Mouse (Mus musculus): ENCODE results near the gene Brox. TPM values are rescaled to one million over a fixed set of nuclear protein-coding genes. Genes with fewer than 3 reads are reported as not detected.

The Brox gene
- polyA plus RNA-seq, 1 experiment from 2014 or later, result 39.7 TPM

- no peak overlapping the region for H3K4me3 ChIP-seq (replicated peaks)
- no peak overlapping the region for H3K9ac ChIP-seq (replicated peaks)
- 80% methylated on average over 11 of the region's 11 CpGs for WGBS
- H3K27ac ChIP-seq, result no peak overlapping the region
- peaks cover 3% of the 10 kb centered on the region; the same call in 1 of the 2 replicates for H3K4me1 ChIP-seq (replicated peaks)
- H3K27me3 ChIP-seq, result no peaks in the 10 kb centered on the region
- H3K9me3 ChIP-seq, result no peaks in the 10 kb centered on the region
- ATAC-seq (ENCODE audit: insufficient number of reproducible peaks, insufficient read depth, low FRiP score, low TSS enrichment, low read depth), result no peak
- H3K36me3 ChIP-seq, result no peaks in the 10 kb centered on the region
- H3K4me2 ChIP-seq, result no peak overlapping the region
Observed at GRCm38 (mm10) chr1:183233679-183234174, 63.3 kb downstream of the Brox start.

GRCm38 (mm10) chr1:183232985-183233678 is 63.9 kb downstream of the Brox start:
- H3K27me3 ChIP-seq, result no peaks in the 10 kb centered on the region
- WGBS, result 78% methylated on average over 7 of the region's 7 CpGs
- no peak for ATAC-seq (ENCODE audit: insufficient number of reproducible peaks, insufficient read depth, low FRiP score, low TSS enrichment, low read depth)
- no peak overlapping the region for H3K9ac ChIP-seq (replicated peaks)
- no peaks in the 10 kb centered on the region for H3K36me3 ChIP-seq
- no peaks in the 10 kb centered on the region for H3K9me3 ChIP-seq
- H3K4me1 ChIP-seq (replicated peaks), result peaks cover 7% of the 10 kb centered on the region; the same call in 1 of the 2 replicates
- H3K4me2 ChIP-seq, result no peak overlapping the region
- no peak overlapping the region for H3K27ac ChIP-seq
- no peak overlapping the region for H3K4me3 ChIP-seq (replicated peaks)

DNA sequence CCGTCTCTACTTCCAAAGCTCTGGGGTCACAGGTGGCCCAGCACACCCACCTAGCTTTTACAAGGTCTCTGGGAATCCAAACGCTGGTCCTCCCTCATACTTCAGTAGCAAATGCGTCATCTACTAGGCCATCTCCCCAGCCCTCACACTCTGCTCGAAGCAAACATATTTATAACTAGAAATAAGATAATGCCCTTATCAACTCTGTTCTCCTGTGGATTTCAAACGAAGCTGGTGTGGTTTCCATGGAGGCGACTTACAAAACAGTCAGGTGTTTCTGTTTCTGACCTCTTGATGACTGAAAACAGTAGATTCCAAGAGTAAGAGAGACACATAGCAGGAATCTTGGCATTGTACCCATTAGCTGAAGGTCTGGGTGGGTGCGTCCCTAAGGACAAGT is 69.6 kb downstream of the Brox start:
- H3K4me1 ChIP-seq (replicated peaks), result peaks cover 7% of the 10 kb centered on the region; the same call in 1 of the 2 replicates
- H3K36me3 ChIP-seq, result no peaks in the 10 kb centered on the region
- H3K4me2 ChIP-seq, result no peak overlapping the region
- WGBS, result 87% methylated on average over 7 of the region's 7 CpGs
- no peak overlapping the region for H3K4me3 ChIP-seq (replicated peaks)
- no peak overlapping the region for H3K9ac ChIP-seq (replicated peaks)
- H3K27me3 ChIP-seq, result no peaks in the 10 kb centered on the region
- H3K9me3 ChIP-seq, result no peaks in the 10 kb centered on the region
- H3K27ac ChIP-seq, result no peak overlapping the region
- ATAC-seq (ENCODE audit: insufficient number of reproducible peaks, insufficient read depth, low FRiP score, low TSS enrichment, low read depth), result no peak

Other genes starting within 250 kb of the Brox start
- gene Disp1, start 75.7 kb downstream of the Brox start, polyA plus RNA-seq (2016; fragmentation: Nextera tagmentation; extraction: Ambion mirVana), result 22.1 and 25.3 TPM in 2 replicates
- gene Aida, start 679 bp downstream of the Brox start, polyA plus RNA-seq (2016; fragmentation: Nextera tagmentation; extraction: Ambion mirVana), result 63.7 and 71.1 TPM in 2 replicates
- gene Mia3, start 72.3 kb upstream of the Brox start, polyA plus RNA-seq (2016; fragmentation: Nextera tagmentation; extraction: Ambion mirVana), result 116 and 133 TPM in 2 replicates
- gene Taf1a, start 91.7 kb upstream of the Brox start, polyA plus RNA-seq (2016; fragmentation: Nextera tagmentation; extraction: Ambion mirVana), result 22.4 and 23.7 TPM in 2 replicates
- 0.13 and 0.23 TPM in 2 replicates for gene Hhipl2, start 120.9 kb upstream of the Brox start, polyA plus RNA-seq (2016; fragmentation: Nextera tagmentation; extraction: Ambion mirVana)

Data from limb, embryonic 12.5 days (tissue).